Mouse (Mus musculus): ENCODE data around the gene Tnrc6b. TPM values are rescaled to one million over a fixed set of nuclear protein-coding genes. Genes with fewer than 3 reads are reported as not detected.
"Not testable (repeated sequence)": the region's sequence is repeated elsewhere in the genome, so short reads cannot be mapped to it uniquely, and the experiment has no call there.

Gene Tnrc6b
- polyA plus RNA-seq, 1 experiment from 2014 or later: 42.9 TPM

DNA sequence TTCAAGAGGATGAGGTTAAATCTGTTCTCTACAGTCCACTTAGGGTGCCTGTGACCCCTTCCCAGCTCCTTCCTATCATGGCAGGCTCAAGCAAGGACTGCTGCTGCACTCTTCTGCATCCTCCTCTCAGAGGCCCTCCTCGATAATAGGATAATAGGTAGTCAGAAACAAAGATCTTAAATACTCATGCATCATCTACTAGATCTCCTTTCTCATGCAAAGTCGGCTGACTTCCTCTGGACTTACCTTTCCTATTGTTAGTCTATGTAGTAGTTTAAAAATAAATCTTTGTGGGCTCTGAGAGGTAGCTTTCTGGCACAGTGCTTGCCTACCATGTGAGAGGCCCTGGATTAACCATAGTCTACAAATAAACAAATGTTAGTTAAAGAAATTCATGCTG is 18.4 kb downstream of the Tnrc6b start:
- H3K27ac ChIP-seq: no peak overlapping the region
- WGBS: 69% methylated on average over 2 of the region's 2 CpGs
- no peaks in the 10 kb centered on the region for H3K27me3 ChIP-seq (replicated peaks)
- no peak for ATAC-seq (ENCODE audit: low FRiP score, low read depth)
- H3K4me1 ChIP-seq: no peaks in the 10 kb centered on the region
- no peak overlapping the region for H3K9ac ChIP-seq
- no peak overlapping the region for H3K4me3 ChIP-seq
- H3K36me3 ChIP-seq: no peaks in the 10 kb centered on the region
- no peaks in the 10 kb centered on the region for H3K9me3 ChIP-seq
- H3K4me2 ChIP-seq (replicated peaks): no peak overlapping the region

DNA sequence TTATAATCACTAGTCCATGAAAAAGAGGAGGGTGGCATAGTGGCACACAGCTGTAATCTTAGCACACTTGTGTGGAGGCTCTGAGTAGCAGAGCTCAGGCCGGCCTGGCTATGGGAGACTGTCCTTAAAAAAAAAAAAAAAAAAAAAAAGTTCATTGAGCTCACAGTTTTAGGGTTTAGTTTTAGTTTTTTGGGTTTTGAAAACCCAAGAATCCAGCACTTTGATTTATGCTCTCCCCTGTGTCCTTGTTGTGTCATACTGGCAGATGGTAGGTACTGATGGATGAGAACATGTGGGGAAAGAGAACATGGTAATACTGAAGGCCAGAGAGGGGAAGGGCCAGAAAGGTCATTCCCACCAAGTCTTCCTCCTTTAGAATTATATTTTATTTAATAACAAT is 19.9 kb downstream of the Tnrc6b start:
- 88% methylated on average over 1 of the region's 1 CpGs for WGBS

DNA sequence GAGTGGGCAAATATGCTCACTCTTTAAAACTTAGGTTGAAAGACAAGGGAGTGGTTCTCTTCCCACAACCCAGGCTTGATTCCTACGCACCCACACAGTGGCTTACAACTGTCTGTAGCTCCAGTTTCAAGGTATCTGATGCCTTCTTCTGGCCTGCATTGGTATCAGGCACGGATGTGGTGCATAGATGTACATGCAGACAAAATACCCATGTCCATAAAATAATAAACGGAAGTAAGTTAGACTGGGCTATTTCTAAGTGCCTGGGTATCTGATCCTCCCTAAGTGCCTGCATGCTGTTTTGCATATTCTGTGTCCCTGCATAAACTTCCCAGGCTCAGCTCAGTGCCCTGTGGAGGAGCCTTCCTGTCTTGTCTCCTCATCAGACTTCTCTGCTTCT is 20.4 kb downstream of the Tnrc6b start:
- no peaks in the 10 kb centered on the region for H3K36me3 ChIP-seq
- no peak overlapping the region for H3K4me2 ChIP-seq (replicated peaks)
- H3K27me3 ChIP-seq (replicated peaks): no peaks in the 10 kb centered on the region
- H3K4me3 ChIP-seq: no peak overlapping the region
- WGBS: 82% methylated on average over 3 of the region's 3 CpGs
- no peaks in the 10 kb centered on the region for H3K4me1 ChIP-seq
- ATAC-seq (ENCODE audit: low FRiP score, low read depth): no peak
- H3K9me3 ChIP-seq: no peaks in the 10 kb centered on the region
- no peak overlapping the region for H3K9ac ChIP-seq
- H3K27ac ChIP-seq: no peak overlapping the region

More for the DNA sequence above, 19.9 kb downstream of the Tnrc6b start:
- ATAC-seq (ENCODE audit: low FRiP score, low read depth): no peak
- Histone ChIP-seq H3K9me3 (no peaks in the 10 kb centered on the region), H3K27me3 (replicated peaks) (no peaks in the 10 kb centered on the region), H3K9ac (no peak overlapping the region), H3K4me1 (no peaks in the 10 kb centered on the region), H3K4me2 (replicated peaks) (no peak overlapping the region), H3K27ac (no peak overlapping the region), H3K36me3 (no peaks in the 10 kb centered on the region), H3K4me3 (no peak overlapping the region)

DNA sequence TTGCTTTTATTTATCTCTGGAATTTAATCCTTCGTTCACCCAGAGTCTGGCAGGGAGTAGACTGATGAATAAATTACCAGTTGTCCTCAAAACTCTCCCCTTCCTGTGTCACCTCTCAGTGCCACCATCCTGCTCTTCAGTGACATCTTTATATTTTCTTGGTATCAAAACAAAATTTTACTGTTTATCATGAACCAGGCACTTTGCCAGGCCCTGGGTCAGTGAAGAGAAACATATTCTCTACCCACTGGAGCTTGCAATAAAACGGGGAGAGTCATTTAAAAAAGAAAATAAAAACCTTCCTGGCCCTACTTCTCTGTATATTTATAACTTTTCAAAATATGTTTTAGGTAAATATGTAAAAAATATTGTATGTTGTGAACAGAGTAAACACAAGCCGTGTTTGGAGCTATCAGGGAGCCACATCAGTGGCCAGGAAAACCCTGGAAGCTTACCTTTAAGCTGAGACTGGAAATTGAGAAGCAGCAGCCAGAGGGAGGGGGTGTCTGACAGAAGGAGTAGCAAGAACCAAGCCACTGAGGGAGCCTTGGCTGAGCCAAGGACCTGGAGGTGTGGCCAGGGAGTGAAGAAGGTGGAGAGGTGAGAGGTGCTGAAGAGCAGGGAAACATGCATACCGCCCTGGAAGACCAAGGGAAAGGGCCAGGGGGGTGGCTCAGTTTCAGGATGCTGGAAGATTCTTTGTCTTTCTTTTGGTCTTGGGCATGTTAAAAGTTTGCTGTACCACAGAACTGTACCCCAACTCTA is 21.3 kb downstream of the Tnrc6b start:
- Histone ChIP-seq H3K36me3 (no peaks in the 10 kb centered on the region), H3K9ac (no peak overlapping the region), H3K4me3 (no peak overlapping the region), H3K9me3 (no peaks in the 10 kb centered on the region), H3K4me1 (no peaks in the 10 kb centered on the region), H3K27me3 (replicated peaks) (no peaks in the 10 kb centered on the region), H3K27ac (no peak overlapping the region), H3K4me2 (replicated peaks) (no peak overlapping the region)
- no peak for ATAC-seq (ENCODE audit: low FRiP score, low read depth)
- WGBS: 63% methylated on average over 4 of the region's 4 CpGs

DNA sequence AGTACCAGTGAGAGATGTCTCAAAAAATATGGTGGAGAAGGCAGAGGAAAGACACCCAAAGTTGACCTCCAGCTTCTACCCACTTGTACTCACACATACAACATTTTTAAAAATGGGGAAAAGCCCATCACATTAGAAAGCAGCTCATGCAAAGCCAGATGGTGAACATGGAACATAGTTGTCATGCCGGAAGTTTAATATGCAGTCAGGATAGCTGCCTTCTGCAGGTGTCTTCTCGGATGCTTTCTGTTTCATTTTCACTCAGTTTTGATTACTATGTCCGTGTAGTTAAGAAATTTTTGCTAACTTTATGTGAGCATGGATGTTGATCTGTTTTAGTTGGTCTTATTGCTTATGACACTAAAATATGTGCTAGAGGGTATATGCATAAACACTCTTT is 24.2 kb downstream of the Tnrc6b start:
- H3K9ac ChIP-seq: no peak overlapping the region
- no peak overlapping the region for H3K4me2 ChIP-seq (replicated peaks)
- H3K4me3 ChIP-seq: no peak overlapping the region
- H3K27ac ChIP-seq: no peak overlapping the region
- no peaks in the 10 kb centered on the region for H3K9me3 ChIP-seq
- no peaks in the 10 kb centered on the region for H3K36me3 ChIP-seq
- ATAC-seq (ENCODE audit: low FRiP score, low read depth): no peak
- no peaks in the 10 kb centered on the region for H3K4me1 ChIP-seq
- no peaks in the 10 kb centered on the region for H3K27me3 ChIP-seq (replicated peaks)
- 87% methylated on average over 3 of the region's 3 CpGs for whole genome bisulfite sequencing

DNA sequence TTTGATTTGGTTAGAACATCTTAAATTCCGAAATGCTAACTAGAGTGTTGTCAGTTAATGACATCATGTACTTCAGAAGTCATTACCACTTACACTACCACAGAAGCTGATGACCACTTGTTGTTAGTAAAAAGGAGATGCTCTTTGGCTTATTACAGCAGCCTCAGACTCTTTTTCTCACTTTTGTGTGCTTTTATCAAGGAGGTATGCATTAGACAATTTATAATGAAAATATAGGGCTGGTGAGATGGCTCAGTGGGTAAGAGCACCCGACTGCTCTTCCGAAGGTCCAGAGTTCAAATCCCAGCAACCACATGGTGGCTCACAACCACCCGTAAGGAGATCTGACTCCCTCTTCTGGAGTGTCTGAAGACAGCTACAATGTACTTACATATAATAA is 24.6 kb downstream of the Tnrc6b start:
- not testable (repeated sequence) for H3K36me3 ChIP-seq; H3K4me3 ChIP-seq; H3K27me3 ChIP-seq (replicated peaks); ATAC-seq (ENCODE audit: low FRiP score, low read depth); H3K27ac ChIP-seq; H3K9ac ChIP-seq; H3K4me1 ChIP-seq; H3K4me2 ChIP-seq (replicated peaks); H3K9me3 ChIP-seq
- WGBS: 96% methylated on average over 4 of the region's 4 CpGs

DNA sequence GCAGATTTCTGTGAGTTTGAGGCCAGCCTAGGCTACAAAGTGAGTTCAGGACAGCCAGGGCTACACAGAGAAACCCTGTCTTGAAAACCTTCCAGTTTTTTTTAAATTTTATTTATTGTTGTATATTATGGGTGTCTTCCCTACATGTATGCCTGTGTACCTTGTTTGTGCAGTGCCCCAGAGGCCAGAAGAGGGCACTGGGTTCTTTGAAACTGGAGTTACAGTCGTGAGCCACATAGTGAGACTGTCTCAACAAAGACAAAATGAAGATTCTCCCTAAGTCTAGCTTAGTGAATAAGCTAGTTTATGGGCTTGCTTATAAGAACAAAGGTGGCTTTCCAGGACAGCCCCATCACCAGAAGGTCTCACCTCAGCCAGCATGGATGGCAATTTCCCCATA is 25.4 kb downstream of the Tnrc6b start:
- no peak overlapping the region for H3K9ac ChIP-seq
- ATAC-seq (ENCODE audit: low FRiP score, low read depth): no peak
- no peak overlapping the region for H3K4me2 ChIP-seq (replicated peaks)
- no peaks in the 10 kb centered on the region for H3K27me3 ChIP-seq (replicated peaks)
- no peaks in the 10 kb centered on the region for H3K9me3 ChIP-seq
- H3K4me3 ChIP-seq: no peak overlapping the region
- H3K4me1 ChIP-seq: no peaks in the 10 kb centered on the region
- no peak overlapping the region for H3K27ac ChIP-seq
- WGBS: 56% methylated on average over 1 of the region's 1 CpGs
- H3K36me3 ChIP-seq: no peaks in the 10 kb centered on the region

DNA sequence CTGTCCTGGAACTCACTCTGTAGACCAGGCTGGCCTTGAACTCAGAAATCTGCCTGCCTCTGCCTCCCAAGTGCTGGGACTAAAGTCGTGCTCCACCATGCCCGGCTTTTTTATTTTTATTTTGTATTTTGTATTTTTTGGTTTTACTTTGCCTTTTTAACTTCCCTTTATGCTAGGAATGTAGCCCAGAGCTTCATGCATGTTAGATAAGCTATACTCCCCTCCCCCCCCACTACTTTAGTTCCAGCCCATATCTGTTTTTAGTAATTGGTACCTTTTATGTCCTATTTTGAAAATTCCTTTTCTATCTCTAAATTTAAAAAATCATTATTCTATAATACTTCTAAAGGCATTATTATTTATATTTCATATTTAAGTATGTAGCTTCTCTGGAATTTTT is 27.1 kb downstream of the Tnrc6b start:
- H3K9me3 ChIP-seq: no peaks in the 10 kb centered on the region
- 94% methylated on average over 2 of the region's 2 CpGs for WGBS
- H3K27me3 ChIP-seq (replicated peaks): no peaks in the 10 kb centered on the region
- H3K4me3 ChIP-seq: no peak overlapping the region
- H3K27ac ChIP-seq: no peak overlapping the region
- H3K4me2 ChIP-seq (replicated peaks): no peak overlapping the region
- H3K9ac ChIP-seq: no peak overlapping the region
- no peak for ATAC-seq (ENCODE audit: low FRiP score, low read depth)
- no peaks in the 10 kb centered on the region for H3K4me1 ChIP-seq
- H3K36me3 ChIP-seq: no peaks in the 10 kb centered on the region

DNA sequence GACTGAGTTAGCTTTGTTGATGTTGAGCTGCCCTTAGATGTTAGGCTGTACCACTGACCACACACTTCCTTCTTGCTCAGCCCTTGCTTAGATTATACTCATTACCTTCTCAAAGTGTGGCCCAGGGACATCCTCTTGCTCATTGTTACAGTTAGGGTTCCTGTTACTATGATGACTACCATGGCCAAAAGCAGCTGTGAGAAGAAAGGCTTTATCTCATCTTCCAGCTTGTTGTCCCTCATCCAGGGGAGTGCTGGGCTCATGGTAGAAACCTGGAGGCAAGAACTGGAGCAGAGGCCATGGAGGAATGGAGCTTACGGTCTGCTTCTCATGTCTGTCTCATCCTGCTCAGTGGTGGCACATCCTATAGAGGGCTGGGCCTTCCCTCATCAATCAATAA is 28.9 kb downstream of the Tnrc6b start:
- no peak for ATAC-seq (ENCODE audit: low FRiP score, low read depth)
- Histone ChIP-seq H3K4me1 (no peaks in the 10 kb centered on the region), H3K9me3 (no peaks in the 10 kb centered on the region), H3K27ac (no peak overlapping the region), H3K9ac (no peak overlapping the region), H3K27me3 (replicated peaks) (no peaks in the 10 kb centered on the region), H3K4me3 (no peak overlapping the region), H3K4me2 (replicated peaks) (no peak overlapping the region), H3K36me3 (no peaks in the 10 kb centered on the region)
- 100% methylated on average over 1 of the region's 1 CpGs for WGBS

DNA sequence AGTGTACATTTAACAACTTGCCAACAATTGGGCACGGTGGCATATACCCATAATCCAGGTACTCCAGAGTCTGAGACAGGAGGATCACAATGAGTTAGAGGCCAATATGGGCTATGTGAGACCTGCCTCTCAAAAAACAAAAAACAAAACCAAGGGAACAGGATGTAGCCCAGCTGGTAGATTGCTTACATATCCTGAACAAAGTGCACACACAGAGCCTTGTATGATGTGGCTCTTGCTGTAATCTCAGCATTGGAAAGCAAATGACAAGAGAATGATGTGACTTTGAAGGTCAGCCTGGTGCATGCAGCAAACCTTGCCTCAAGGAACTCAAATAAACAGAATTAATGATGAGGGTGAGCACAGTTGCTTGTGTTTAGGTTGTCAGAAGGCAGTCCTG is 30.7 kb downstream of the Tnrc6b start:
- WGBS: 94% methylated on average over 1 of the region's 1 CpGs
- ATAC-seq (ENCODE audit: low FRiP score, low read depth): no peak
- Histone ChIP-seq H3K4me1 (no peaks in the 10 kb centered on the region), H3K4me3 (no peak overlapping the region), H3K9ac (no peak overlapping the region), H3K4me2 (replicated peaks) (no peak overlapping the region), H3K27ac (no peak overlapping the region), H3K36me3 (no peaks in the 10 kb centered on the region), H3K27me3 (replicated peaks) (no peaks in the 10 kb centered on the region), H3K9me3 (no peaks in the 10 kb centered on the region)

DNA sequence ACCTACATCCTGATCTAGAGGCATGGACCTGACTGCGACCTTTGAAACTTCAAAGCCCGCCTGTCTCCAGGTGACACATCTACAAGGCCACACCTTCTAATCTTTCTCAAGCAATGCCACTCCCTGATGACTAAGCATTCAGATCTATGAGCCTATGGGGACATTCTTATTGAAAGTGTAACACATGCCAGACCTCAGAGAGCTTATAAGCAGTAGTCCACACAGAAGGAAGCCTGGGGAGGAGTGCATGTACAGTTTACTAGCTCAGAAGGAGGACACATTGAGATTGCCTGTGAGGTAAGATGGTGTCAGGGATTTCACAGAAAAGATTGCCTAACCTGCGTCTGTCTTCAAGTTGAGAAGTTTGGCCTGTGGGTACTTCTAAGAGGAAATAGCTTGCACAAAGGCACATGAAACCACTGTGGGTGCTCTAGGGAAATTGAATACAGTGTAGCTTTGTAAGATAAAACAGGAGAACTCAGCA is 31.9 kb downstream of the Tnrc6b start:
- ATAC-seq (ENCODE audit: low FRiP score, low read depth): no peak
- no peak overlapping the region for H3K27ac ChIP-seq
- no peaks in the 10 kb centered on the region for H3K27me3 ChIP-seq (replicated peaks)
- no peak overlapping the region for H3K4me3 ChIP-seq
- no peaks in the 10 kb centered on the region for H3K36me3 ChIP-seq
- H3K9ac ChIP-seq: no peak overlapping the region
- no peaks in the 10 kb centered on the region for H3K4me1 ChIP-seq
- no peak overlapping the region for H3K4me2 ChIP-seq (replicated peaks)
- no peaks in the 10 kb centered on the region for H3K9me3 ChIP-seq
- 92% methylated on average over 3 of the region's 3 CpGs for WGBS

DNA sequence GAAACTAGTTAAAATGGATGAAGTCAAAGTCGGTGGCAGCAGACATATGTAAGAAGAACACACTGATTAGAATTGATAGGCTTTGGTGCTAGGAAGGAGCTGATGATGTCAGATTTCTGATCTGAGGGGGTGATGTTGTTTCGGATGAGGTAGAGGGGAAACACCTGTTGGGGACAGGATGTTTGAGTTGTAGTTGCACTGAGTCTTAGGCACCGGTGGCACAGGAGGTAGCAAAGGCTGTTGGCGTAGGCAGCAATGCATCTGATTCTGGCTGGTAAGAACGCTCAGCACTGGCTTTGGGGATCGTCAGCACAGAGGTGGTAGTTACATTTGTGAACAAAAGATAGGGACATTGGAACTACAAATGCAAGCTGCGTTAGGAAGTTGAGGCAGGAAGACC is 32.5 kb downstream of the Tnrc6b start:
- ATAC-seq (ENCODE audit: low FRiP score, low read depth): no peak
- WGBS: 83% methylated on average over 7 of the region's 7 CpGs
- no peak overlapping the region for H3K4me3 ChIP-seq
- no peaks in the 10 kb centered on the region for H3K9me3 ChIP-seq
- H3K9ac ChIP-seq: no peak overlapping the region
- H3K4me1 ChIP-seq: no peaks in the 10 kb centered on the region
- no peaks in the 10 kb centered on the region for H3K27me3 ChIP-seq (replicated peaks)
- H3K27ac ChIP-seq: no peak overlapping the region
- H3K36me3 ChIP-seq: no peaks in the 10 kb centered on the region
- no peak overlapping the region for H3K4me2 ChIP-seq (replicated peaks)

DNA sequence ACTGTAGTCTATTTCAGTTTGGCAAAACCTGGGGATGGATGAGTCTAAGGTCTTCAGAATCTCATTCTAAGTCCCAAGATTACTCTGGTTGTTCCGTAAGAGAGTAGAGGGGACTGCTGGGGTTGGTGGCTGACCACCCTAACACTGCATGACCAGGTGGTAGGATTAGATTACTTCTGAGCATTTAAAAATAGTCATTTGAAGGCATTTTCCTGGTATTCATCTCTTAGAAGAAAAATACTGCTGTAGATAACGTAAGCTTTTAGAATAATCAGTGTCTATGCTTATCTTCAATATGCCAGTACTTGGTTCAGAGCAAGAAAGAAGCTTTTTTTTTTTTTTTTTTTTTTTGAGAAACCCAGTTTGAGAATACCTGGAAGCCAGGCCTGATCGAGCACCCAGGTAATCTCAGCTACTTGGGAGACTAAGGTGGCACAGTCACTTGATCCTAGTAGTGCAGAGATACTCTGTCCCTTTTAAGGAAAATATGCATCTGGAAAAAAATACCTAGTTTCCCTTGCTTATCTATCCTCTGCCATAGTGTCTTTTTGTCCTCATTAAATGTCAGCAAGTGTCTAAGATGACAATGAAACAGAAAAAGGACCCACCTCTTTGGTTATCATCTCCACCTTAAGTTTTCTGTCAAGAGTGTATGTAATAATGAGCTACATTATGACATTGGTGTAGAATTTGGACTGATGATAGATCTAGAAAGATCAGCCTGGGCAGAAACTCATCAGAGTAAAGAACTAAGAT is 33.7 kb downstream of the Tnrc6b start:
- WGBS: 91% methylated on average over 3 of the region's 3 CpGs
- Histone ChIP-seq H3K4me2 (replicated peaks) (no peak overlapping the region), H3K4me1 (no peaks in the 10 kb centered on the region), H3K9ac (no peak overlapping the region), H3K36me3 (no peaks in the 10 kb centered on the region), H3K4me3 (no peak overlapping the region), H3K27me3 (replicated peaks) (no peaks in the 10 kb centered on the region), H3K27ac (no peak overlapping the region), H3K9me3 (no peaks in the 10 kb centered on the region)
- ATAC-seq (ENCODE audit: low FRiP score, low read depth): no peak

All from neural tube, embryonic 12.5 days (tissue).